Mouse (Mus musculus): ENCODE measurements around the gene Zbtb8os.

Gene Zbtb8os

DNA sequence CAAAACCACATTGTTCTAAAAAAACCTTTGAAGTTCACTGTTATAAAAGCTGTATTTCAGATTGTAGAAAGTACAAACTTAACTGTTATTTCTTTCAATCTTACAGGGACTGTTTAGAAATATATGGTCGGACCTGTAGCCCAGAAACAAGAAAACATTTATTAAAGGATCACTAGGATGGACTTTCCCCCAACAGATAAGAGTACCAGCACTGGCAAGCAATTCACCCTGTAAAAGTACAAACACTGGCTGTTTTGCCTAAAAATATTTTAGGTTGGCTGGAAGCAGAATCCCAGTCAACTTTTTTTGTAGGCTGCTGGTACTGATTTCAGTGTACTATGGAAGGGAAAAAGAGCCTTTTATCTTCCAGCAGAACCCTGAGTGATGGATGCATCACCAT lies 27.6 kb upstream of the Zbtb8os start:
- ChIA-PET CTCF (interaction anchor here in 1 of 4 experiments (0.7 kb wide), 1 partner anchor 14 kb away, joined by 3 read pairs; no protein-coding TSS in a partner anchor), POLR2A (interaction anchor here in 3 of 4 experiments (0.8 to 27.3 kb wide), 10 partner anchors 1 to 177 kb away, joined by 3 to 320 read pairs (median 6); partner anchors contain the start of genes Bsdc1 (in 1 of the 3), C77080 (in 1 of the 3) and Sync (in 1 of the 3))

DNA sequence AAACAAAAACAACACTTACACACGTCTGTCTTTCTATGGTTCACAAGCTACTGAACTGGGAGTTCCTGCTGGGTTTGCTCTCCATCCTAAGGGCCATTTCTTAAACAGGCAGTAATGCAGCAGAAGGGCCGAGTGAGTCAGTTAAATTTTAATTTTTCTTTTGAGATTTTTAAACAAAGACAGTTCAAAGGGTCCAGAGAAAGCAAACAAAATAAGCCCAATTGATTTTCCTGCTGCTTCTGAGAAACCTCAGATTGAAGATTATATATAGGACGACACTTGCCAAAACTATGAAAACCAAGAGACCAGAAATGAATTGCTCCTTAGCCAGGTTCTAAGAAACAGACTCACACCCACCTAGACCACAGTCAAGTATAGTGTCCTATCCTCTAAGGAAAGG lies 21.6 kb upstream of the Zbtb8os start:
- POLR2A ChIA-PET: interaction anchor here in 3 of 4 experiments (0.5 to 24.2 kb wide), 10 partner anchors 11 to 186 kb away, joined by 3 to 320 read pairs (median 7); partner anchors contain the start of genes Rbbp4 (in 2 of the 3), Sync (in 1 of the 3) and Zbtb8os (in 1 of the 3)
- CTCF ChIA-PET: no interaction called here

DNA sequence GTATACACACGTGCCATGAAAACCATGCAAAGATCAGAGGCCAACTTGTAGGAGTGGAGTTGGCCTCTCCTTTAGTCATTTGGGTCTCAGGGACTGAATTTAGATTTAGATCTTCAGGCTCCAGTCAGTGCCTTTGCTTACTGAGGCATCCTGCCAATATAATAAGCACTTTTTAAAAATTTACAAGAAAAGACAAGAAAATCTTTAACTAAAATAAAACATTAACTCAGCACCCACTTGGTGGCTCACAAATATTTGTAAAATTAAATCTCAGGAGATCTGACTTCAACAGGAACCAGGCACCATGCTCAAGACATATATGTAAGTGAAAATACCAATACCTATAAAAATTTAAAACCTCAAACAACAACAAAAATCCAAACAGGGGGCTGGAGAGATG lies 14.6 kb upstream of the Zbtb8os start:
- ChIA-PET CTCF (interaction anchor here in 1 of 4 experiments (0.6 kb wide), 1 partner anchor 19 kb away, joined by 3 read pairs; no protein-coding TSS in a partner anchor), POLR2A (interaction anchor here in 2 of 4 experiments (0.6 to 24.2 kb wide), 4 partner anchors 8 to 102 kb away, joined by 3 to 320 read pairs (median 4); partner anchors contain the start of gene Sync (in 1 of the 2))

DNA sequence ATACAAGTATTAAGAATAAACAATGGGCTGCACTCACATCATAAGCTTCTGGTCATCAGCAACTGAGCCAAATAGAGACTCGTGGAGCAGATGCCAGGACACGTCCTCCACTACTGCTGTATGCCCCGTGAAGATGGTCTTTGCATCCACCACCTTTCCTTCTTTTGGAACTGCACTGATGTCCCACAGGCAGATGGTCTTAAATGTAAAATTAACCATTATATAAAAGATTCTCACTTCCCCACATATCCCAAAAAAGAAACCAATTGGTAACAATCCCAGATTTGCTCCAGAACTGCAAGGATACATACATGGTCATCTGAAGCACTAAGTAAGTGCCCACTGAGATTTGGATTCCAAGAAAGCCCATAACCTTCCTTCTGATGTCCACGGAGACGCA lies 13.5 kb upstream of the Zbtb8os start:
- POLR2A ChIA-PET: interaction anchor here in 1 of 4 experiments (0.6 to 1.0 kb wide), 2 partner anchors 9 to 27 kb away, joined by 3 to 8 read pairs; no protein-coding TSS in a partner anchor
- CTCF ChIA-PET: interaction anchor here in 1 of 4 experiments (0.6 kb wide), 1 partner anchor 48 kb away, joined by 4 read pairs; no protein-coding TSS in a partner anchor

DNA sequence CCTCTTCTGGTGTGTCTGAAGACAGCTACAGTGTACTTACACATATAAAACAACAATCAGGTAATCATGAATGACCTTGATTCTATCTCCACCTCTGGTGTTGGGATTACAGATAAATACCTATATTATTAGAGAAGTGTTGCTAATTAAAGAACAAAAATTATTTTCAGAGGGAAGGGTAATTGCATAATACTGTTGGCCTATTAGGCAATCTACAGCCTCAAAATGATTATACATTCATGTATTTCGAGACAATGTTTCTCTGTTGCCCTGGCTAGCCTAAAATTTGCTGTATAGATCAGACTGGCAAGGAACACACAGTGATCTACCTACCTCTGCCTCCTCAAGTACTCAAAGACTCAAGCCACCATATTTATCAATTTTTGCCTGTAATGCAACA lies 12.0 kb upstream of the Zbtb8os start:
- CTCF ChIA-PET: interaction anchor here in 1 of 4 experiments (0.6 kb wide), 1 partner anchor 307 kb away, joined by 3 read pairs; no protein-coding TSS in a partner anchor
- POLR2A ChIA-PET: interaction anchor here in 2 of 4 experiments (0.6 to 1.7 kb wide), 6 partner anchors 9 to 127 kb away, joined by 3 to 4 read pairs (median 3); no protein-coding TSS in a partner anchor

DNA sequence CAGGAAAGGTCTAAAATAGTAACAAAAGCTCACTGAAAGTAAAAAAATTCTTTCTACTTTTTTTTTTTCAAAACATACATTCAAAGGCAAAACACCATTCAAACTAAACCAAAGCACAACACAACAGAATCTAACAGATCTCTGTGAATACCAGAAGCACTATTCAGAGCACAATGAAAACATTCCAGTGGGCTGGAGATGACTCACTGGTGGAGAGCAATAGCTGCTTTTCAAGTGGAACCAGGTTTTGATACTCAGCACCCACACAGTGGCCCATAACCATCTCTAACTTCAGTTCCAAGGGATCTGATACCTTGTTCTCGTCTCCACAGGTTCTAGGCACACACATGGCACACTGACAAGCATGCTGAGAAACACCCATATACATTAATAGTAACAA lies 10.7 kb upstream of the Zbtb8os start:
- ChIA-PET CTCF (no interaction called here), POLR2A (interaction anchor here in 2 of 4 experiments (1.0 to 1.7 kb wide), 5 partner anchors 10 to 18 kb away, joined by 3 to 5 read pairs (median 3); partner anchors contain the start of gene Rbbp4 (in 1 of the 2))

DNA sequence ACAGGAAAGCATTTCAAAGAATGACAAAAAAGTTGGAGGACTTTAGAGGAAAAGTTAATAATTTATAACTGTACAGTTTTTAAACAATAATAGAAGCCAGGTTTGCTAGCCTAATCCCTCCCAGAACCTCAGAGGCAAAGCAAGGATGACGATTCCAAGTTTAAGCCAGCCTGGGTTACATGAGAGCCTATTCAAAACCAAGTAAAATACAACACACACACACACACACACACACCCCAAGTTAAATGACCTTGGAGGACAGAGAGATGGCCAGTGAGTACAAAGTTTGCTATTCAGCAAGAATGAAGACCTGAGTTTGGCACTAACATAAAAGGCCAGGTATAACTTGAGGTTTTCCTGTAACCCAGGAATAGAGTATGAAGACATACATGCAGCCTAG lies 9.3 kb upstream of the Zbtb8os start:
- ChIA-PET CTCF (interaction anchor here in 2 of 4 experiments (0.7 kb wide), 2 partner anchors 17 to 52 kb away, joined by 3 to 4 read pairs; no protein-coding TSS in a partner anchor), POLR2A (interaction anchor here (0.6 to 1.4 kb wide), 10 partner anchors 8 to 136 kb away, joined by 3 to 6 read pairs (median 4); partner anchors contain the start of gene Rbbp4 (in 2 of the 4))

DNA sequence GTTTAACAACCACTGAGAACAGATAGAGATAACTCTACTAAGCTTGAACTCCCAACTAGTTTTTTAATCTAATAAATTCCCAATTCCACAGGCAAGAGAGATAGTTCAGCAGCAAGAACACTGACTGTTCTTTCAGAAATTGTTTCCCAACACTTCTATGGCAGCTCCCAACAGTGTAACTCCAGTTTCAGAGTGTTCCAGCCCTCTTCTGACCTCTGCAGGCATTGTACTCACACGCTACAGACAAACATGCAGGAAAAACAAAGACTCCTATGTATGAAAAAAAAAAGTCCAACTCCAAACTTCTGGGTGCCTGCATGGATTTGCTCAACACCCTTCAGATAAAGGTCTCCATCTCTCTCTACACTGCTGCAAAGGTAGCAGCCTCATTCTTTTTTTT lies 2.6 kb upstream of the Zbtb8os start:
- ChIA-PET POLR2A (interaction anchor here in 2 of 4 experiments (0.7 to 7.0 kb wide), 12 partner anchors 9 to 220 kb away, joined by 3 to 35 read pairs (median 7); partner anchors contain the start of gene Bsdc1 (in 2 of the 2)), CTCF (no interaction called here)

DNA sequence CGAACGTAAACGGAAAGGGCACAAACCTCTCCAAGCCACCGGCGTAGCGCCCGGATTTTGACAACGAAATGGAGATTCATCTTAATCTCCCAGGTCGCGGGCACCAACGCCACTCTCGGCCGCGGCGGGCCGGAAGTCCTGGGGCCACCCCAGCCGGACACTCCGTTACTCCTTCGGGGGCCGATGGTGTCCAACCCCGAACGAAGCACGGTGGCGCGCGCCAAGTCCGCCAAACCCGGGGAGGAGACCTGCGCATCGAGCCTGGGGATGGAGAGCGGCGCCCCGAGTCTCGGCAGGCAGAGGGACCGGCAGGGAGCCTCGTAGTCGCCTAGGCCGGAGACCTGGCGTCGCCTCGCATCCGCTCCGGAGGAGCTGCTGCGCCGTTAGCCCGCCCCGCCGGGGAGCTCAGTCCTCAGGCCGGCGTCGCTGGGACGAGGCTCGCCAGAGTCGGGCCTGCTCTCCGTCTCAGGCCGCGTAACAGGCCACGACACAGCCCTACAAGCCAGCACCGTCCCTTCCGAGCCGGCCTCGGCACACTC lies 749 bp upstream of the Zbtb8os start:
- CTCF ChIA-PET: interaction anchor here in 2 of 4 experiments (0.7 to 0.8 kb wide), 2 partner anchors 104 to 1428 kb away, joined by 3 read pairs; no protein-coding TSS in a partner anchor
- POLR2A ChIA-PET: interaction anchor here in 2 of 4 experiments (0.6 to 7.0 kb wide), 36 partner anchors 9 to 274 kb away, joined by 3 to 35 read pairs (median 4); partner anchors contain the start of genes Bsdc1 (in 2 of the 2), S100pbp (in 1 of the 2) and Yars (in 1 of the 2)

DNA sequence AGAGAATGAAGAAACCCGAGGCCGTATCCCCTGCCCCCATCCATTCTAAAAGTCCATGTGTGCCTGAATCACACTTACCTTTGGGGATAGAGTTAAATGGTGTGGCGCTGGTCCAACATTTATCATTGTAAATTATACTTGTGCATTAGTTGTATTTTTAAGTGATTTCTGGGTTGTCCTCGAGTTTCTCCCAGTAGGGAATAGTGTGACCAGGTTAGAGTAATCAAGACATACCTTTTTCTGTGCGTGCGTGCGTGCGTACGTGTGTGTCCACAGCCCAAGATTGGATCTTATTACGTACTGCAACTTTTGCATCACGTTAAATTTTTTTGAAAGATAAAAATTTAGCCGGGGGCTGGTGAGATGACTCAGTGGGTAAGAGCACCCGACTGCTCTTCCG lies 796 bp downstream of the Zbtb8os start:
- ChIA-PET POLR2A (interaction anchor here (1.0 to 7.0 kb wide), 13 partner anchors 9 to 125 kb away, joined by 3 to 35 read pairs (median 4); partner anchors contain the start of gene Bsdc1 (in 1 of the 4)), CTCF (interaction anchor here in 1 of 4 experiments (0.6 kb wide), 1 partner anchor 1487 kb away, joined by 3 read pairs; no protein-coding TSS in a partner anchor)

DNA sequence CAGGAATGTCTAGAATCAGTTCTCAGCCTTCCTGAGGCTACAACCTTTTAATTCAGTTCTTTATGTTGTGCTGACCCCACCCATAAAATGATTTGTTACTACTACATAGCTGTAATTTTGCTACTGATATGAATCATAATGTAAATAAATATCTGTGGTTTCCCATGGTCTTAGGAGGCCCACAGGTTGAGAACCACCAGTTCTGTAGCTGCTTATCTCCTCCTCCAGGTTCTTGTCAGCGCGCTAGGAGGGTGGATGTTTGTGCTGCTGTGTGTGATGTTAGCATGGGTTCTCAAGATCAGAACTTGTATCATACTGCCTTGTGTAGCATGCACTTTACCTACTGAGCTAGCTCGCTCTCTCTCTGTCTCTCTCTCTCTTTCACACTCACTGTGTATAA lies 4.2 kb downstream of the Zbtb8os start:
- ChIA-PET POLR2A (interaction anchor here in 2 of 4 experiments (0.6 kb wide), 2 partner anchors 114 to 215 kb away, joined by 3 to 4 read pairs; no protein-coding TSS in a partner anchor), CTCF (interaction anchor here in 3 of 4 experiments (0.6 to 0.7 kb wide), 3 partner anchors 19 to 553 kb away, joined by 3 to 4 read pairs (median 3); no protein-coding TSS in a partner anchor)

DNA sequence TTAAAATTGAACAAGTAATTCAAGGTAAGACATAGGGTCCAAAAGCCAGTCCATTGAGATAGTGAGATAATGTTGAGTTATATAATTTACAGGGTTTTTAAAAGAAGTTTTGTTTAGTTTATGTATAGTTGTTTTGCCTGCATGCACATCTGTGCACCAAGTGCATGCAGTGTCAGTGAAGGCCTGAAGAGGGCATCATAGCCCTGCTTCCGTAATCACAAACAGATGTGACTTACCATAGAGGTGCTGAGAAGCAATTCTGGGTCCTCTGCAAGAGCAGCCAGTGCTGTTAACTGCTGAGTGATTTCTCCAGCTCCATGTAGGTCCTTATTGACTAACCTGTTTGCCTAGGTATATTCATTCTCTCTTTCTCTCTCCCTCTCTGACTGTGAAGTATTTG lies 6.4 kb downstream of the Zbtb8os start:
- CTCF ChIA-PET: interaction anchor here in 2 of 4 experiments (0.5 to 1.5 kb wide), 4 partner anchors 114 to 530 kb away, joined by 3 to 6 read pairs (median 4); partner anchors contain the start of gene Bsdc1 (in 1 of the 2)
- POLR2A ChIA-PET: interaction anchor here in 3 of 4 experiments (0.6 to 1.4 kb wide), 6 partner anchors 9 to 309 kb away, joined by 3 to 5 read pairs (median 3); no protein-coding TSS in a partner anchor

DNA sequence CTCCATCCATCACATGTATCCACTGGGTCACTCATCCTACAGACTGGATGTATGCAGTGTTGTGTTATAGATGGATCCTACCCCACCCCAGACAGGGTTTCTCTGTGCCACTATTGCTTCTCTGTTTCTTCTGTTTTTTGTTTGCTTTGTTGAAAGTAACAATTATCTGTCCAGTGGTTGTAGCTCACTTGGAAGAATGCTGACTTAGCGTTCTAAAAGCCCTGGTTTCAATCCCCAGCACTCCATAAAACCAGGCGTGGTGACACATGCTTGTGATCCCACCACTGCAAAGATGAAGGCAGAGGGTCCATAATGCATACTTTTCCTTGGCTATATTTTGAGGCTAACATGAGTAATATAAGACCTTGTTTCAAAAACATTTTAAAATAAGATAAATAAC lies 7.2 kb downstream of the Zbtb8os start:
- CTCF ChIA-PET: interaction anchor here in 3 of 4 experiments (0.6 to 1.5 kb wide), 3 partner anchors 113 to 228 kb away, joined by 3 to 4 read pairs (median 3); partner anchors contain the start of gene Bsdc1 (in 1 of the 3)
- POLR2A ChIA-PET: interaction anchor here in 3 of 4 experiments (0.7 to 1.4 kb wide), 6 partner anchors 8 to 178 kb away, joined by 3 to 5 read pairs (median 3); no protein-coding TSS in a partner anchor

DNA sequence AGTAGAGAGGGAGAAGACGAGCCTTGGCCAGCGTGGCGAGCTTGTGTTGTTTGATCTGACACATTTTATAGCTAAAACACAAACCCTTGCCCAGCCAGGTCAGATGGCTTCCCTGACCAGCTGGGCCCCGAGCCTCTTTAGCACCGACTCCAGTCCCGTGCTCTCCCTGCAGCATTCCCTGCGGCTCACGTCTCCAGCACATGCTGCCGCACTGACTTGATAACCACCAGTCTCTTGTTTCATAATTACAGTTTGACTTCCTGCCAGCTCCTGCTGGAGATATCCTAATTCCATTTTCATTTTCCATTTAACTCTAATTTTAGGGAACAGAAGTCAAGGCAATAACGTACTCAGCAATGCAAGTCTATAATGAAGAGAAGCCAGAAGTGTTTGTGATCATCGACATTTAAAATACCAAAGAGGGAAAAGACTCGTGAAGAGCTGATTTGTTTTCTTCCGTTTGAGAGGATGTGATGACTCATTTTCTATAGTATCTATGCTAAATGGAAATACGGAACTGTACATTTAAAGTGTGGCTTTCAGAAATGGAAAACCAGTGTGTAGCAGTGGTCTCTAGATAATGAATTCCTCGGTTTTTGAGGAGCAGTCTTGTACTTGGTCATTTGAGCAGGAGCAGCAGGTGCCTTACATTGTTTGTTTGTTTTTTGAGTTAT lies 11.1 kb downstream of the Zbtb8os start:
- ChIA-PET CTCF (interaction anchor here in 3 of 4 experiments (0.5 to 3.0 kb wide), 6 partner anchors 15 to 115 kb away, joined by 4 to 18 read pairs (median 8); partner anchors contain the start of gene Bsdc1 (in 1 of the 3)), POLR2A (interaction anchor here in 3 of 4 experiments (0.9 to 2.3 kb wide), 10 partner anchors 9 to 163 kb away, joined by 3 to 11 read pairs (median 3); partner anchors contain the start of genes Bsdc1 (in 2 of the 3), Rbbp4 (in 1 of the 3) and Zbtb8os (in 1 of the 3))

DNA sequence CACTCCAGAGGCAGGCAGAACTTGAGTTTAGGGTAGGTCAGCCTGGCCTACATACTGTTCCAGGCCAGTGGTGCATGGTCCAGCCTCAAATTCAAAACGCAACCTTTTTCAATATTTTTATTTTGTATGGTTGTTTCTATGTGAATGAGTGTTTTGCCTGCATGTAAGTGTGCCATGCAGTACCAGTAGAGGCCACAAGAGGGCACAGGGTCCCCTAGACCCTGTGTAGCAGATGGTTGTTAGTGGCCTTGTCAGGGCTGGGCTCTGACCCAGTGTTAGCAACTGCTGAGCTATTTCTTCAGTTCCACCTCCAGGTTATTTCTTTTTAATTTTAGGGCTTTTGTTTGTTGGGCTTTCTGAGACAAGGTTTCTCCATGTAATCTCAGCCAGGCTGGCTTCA lies 15.1 kb downstream of the Zbtb8os start:
- CTCF ChIA-PET: interaction anchor here (0.5 to 2.2 kb wide), 19 partner anchors 9 to 769 kb away, joined by 3 to 23 read pairs (median 4); partner anchors contain the start of gene Zbtb8b (in 1 of the 4)

DNA sequence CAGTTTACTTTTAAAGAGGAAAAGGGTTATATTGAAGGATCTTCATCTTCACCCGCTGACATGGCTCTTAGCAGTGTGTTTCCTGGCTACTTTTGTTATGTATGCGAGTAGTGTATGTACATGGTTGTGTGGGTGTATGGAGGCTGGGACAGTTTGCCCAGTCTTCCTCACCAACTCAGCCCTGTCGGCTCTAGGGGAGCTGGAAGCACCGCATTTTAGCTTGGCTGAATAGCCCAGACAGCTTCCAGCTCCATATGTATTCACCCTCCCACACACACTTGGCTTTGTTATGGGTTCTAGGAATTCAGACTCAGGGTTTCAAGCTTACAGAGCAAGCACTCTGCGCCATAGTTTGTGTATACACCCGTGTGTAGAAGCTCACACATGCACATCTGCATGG lies 15.6 kb downstream of the Zbtb8os start:
- POLR2A ChIA-PET: interaction anchor here in 3 of 4 experiments (0.6 to 2.7 kb wide), 41 partner anchors 9 to 290 kb away, joined by 3 to 18 read pairs (median 4); partner anchors contain the start of genes Rbbp4 (in 2 of the 3), Bsdc1 (in 1 of the 3), Txlna (in 1 of the 3) and Zbtb8os (in 1 of the 3)
- CTCF ChIA-PET: interaction anchor here (0.5 to 2.2 kb wide), 19 partner anchors 9 to 1405 kb away, joined by 3 to 23 read pairs (median 4); partner anchors contain the start of gene Zbtb8b (in 1 of the 4)

More for the DNA sequence above, 15.1 kb downstream of the Zbtb8os start:
- POLR2A ChIA-PET: interaction anchor here in 3 of 4 experiments (0.6 to 2.7 kb wide), 38 partner anchors 8 to 290 kb away, joined by 3 to 18 read pairs (median 4); partner anchors contain the start of genes Bsdc1 (in 1 of the 3), Rbbp4 (in 1 of the 3), Txlna (in 1 of the 3) and Zbtb8os (in 1 of the 3)

DNA sequence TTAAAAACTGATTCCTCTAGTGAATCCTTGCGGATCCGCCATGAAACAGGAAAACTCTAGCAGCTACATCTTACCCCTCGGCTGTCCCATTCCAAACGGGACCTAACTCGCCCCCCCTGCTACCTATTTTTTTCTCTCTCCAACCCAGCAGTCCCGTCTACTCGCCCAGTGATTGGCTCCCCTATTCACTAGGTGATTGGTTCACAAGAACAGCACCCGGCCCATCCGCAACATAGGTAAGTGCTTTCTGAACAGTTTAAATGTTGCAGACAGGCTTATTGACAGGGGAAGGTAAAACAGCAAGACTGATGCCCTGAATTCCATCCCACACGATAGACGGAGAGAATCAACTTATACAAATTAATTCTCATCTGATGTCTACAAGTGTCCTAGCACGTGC lies 17.7 kb downstream of the Zbtb8os start:
- POLR2A ChIA-PET: interaction anchor here in 2 of 4 experiments (0.6 to 2.2 kb wide), 11 partner anchors 10 to 288 kb away, joined by 3 to 8 read pairs (median 3); partner anchors contain the start of genes Bsdc1 (in 2 of the 2), Txlna (in 1 of the 2) and Zbtb8a (in 1 of the 2)
- CTCF ChIA-PET: no interaction called here

Data from embryonic stem cell, embryonic (primary cell).